22 mouse cellular contexts compared by ENCODE assay signal in the genomic region with DNA sequence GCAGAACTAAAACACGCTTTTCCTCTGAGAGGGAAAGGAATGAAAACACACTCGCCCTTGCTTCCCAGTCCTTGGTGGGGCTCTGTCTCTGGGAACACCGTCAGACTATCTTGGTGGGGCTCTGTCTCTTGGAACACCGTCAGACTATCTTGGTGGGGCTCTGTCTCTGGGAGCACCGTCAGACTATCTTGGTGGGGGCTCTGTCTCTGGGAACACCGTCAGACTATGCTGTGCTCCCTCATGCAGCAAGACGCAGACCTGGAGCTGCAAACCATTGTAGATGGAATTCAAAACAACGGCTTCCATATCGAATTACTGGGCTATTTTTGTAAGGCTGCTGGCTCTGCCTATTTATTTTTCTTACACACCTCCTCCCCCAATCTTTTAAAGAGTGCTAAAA. TPM values are rescaled to one million over a fixed set of nuclear protein-coding genes. Genes with fewer than 3 reads are reported as not detected.
DNase-seq lines count a peak whose midpoint lies in the region; ATAC-seq and TF ChIP-seq lines count a peak whose summit lies in the region.
"Had no signal": no experiment of that assay in that cellular context is flagged by ENCODE, and none has a peak within 500 bp of the region (broad histone marks: within the 10 kb centered on the region; RNA-seq: fewer than 3 reads in every experiment).

No protein-coding gene starts in this region.

- intact Hi-C loops in heart, adult 2 months (cut with DNase I), result loop anchor here (10.0 kb wide), 1 partner anchor 275 kb away; no protein-coding TSS in a partner anchor
- intact Hi-C loops in heart, postnatal 14 days (cut with DNase I), result loop anchor here (5.0 kb wide), 2 partner anchors 77 to 282 kb away; partner anchors contain the start of gene Slc9a4

- no peaks in the 10 kb centered on the region for H3K79me2 ChIP-seq in heart, adult 2 months (replicated peaks; ENCODE audit: control insufficient read depth, insufficient read depth, low read length)

- H3K4me2 ChIP-seq in hindbrain, embryonic 11.5 days (replicated peaks; ENCODE audit: low read depth, low read length), result no peak overlapping the region
- H3K4me2 ChIP-seq in lung, embryonic 14.5 days, result peak overlapping the region; percentile 29; the same call in 1 of the 2 replicates
- H3K4me2 ChIP-seq in stomach, postnatal 0 days (replicated peaks; ENCODE audit: low read depth), result peak overlapping the region; percentile 31
- no peak overlapping the region for H3K4me2 ChIP-seq in hindbrain, embryonic 16.5 days (ENCODE audit: low read length)
- H3K4me2 ChIP-seq: embryonic facial prominence, embryonic 15.5 days; hindbrain, embryonic 12.5 days; midbrain, embryonic 11.5 days had no signal

- 0 out of 2 replicates have a peak, but pooled peaks cover 1% of the 10 kb centered on the region for H3K4me1 ChIP-seq in heart, adult 2 months (ENCODE audit: control insufficient read depth, insufficient read depth, low read length)
- no peaks in the 10 kb centered on the region for H3K4me1 ChIP-seq in hindbrain, embryonic 11.5 days (replicated peaks; ENCODE audit: control insufficient read depth, insufficient read depth, low read length)
- H3K4me1 ChIP-seq in hindbrain, embryonic 10.5 days (replicated peaks), result no peaks in the 10 kb centered on the region
- no peaks in the 10 kb centered on the region for H3K4me1 ChIP-seq in lung, embryonic 14.5 days (ENCODE audit: insufficient read depth)
- H3K4me1 ChIP-seq in stomach, postnatal 0 days (replicated peaks; ENCODE audit: control insufficient read depth, insufficient read depth), result 0 out of 2 replicates have a peak, but pooled peaks cover 2% of the 10 kb centered on the region
- H3K4me1 ChIP-seq in hindbrain, embryonic 16.5 days (ENCODE audit: control insufficient read depth, insufficient read depth, low read depth, low read length), result no peaks in the 10 kb centered on the region
- H3K4me1 ChIP-seq: embryonic facial prominence, embryonic 15.5 days; hindbrain, embryonic 12.5 days had no signal

- H3K27ac ChIP-seq in heart, adult 2 months, result peak overlapping the region; percentile 48
- H3K27ac ChIP-seq in hindbrain, embryonic 11.5 days (ENCODE audit: low read depth, low read length), result no peak overlapping the region
- H3K27ac ChIP-seq in hindbrain, embryonic 10.5 days, result no peak overlapping the region
- no peak overlapping the region for H3K27ac ChIP-seq in lung, embryonic 14.5 days (ENCODE audit: low read depth)
- H3K27ac ChIP-seq in stomach, postnatal 0 days (replicated peaks), result peak overlapping the region; percentile 73
- H3K27ac ChIP-seq in hindbrain, embryonic 16.5 days (ENCODE audit: low read depth, low read length), result no peak overlapping the region
- H3K27ac ChIP-seq: embryonic facial prominence, embryonic 15.5 days; hindbrain, embryonic 12.5 days; liver, embryonic 14.5 days had no signal

- no peak for TF ChIP-seq EP300 in heart, adult 2 months (IDR thresholded peaks at IDR 0.05; ENCODE audit: insufficient read depth, low read depth, low read length)
- no peak for TF ChIP-seq EP300 in stomach, postnatal 0 days (optimal IDR thresholded peaks at IDR 0.05)

- no peak for ATAC-seq in hindbrain, embryonic 11.5 days (ENCODE audit: low FRiP score)
- ATAC-seq in lung, embryonic 14.5 days (ENCODE audit: insufficient read depth), result no peak
- ATAC-seq in stomach, postnatal 0 days (ENCODE audit: low FRiP score, low TSS enrichment), result no peak
- ATAC-seq in hindbrain, embryonic 16.5 days, result no peak
- ATAC-seq: forebrain, embryonic 16.5 days; inflammation-experienced regulatory T-cells, adult 6 months had no signal

- no peak overlapping the region for H3K4me3 ChIP-seq in heart, adult 2 months
- no peak overlapping the region for H3K4me3 ChIP-seq in hindbrain, embryonic 11.5 days (ENCODE audit: low read depth, low read length)
- no peak overlapping the region for H3K4me3 ChIP-seq in hindbrain, embryonic 10.5 days
- no peak overlapping the region for H3K4me3 ChIP-seq in lung, embryonic 14.5 days (ENCODE audit: low read depth, low read length)
- no peak overlapping the region for H3K4me3 ChIP-seq in stomach, postnatal 0 days (ENCODE audit: low read depth, low read length)
- H3K4me3 ChIP-seq in hindbrain, embryonic 16.5 days (ENCODE audit: low read length), result no peak overlapping the region
- H3K4me3 ChIP-seq: embryonic facial prominence, embryonic 15.5 days; hindbrain, embryonic 12.5 days had no signal

- TF ChIP-seq CTCF in heart, adult 2 months (IDR thresholded peaks at IDR 0.05), result no peak
- TF ChIP-seq CTCF in lung, embryonic 14.5 days (IDR thresholded peaks at IDR 0.05; ENCODE audit: low read depth), result no peak
- no peak for TF ChIP-seq CTCF in stomach, postnatal 0 days (IDR thresholded peaks at IDR 0.05; ENCODE audit: low read depth)

- 24% methylated on average over 9 of the region's 9 CpGs for WGBS in heart, adult 2 months
- WGBS in hindbrain, embryonic 11.5 days, result 68% methylated on average over 9 of the region's 9 CpGs
- WGBS in hindbrain, embryonic 10.5 days, result 60% methylated on average over 9 of the region's 9 CpGs
- 23% methylated on average over 9 of the region's 9 CpGs for WGBS in lung, embryonic 14.5 days
- WGBS in stomach, postnatal 0 days, result 26% methylated on average over 9 of the region's 9 CpGs
- WGBS in hindbrain, embryonic 16.5 days, result 73% methylated on average over 9 of the region's 9 CpGs

- H3K36me3 ChIP-seq in heart, adult 2 months (ENCODE audit: control insufficient read depth, insufficient read depth, low read length), result no peaks in the 10 kb centered on the region
- no peaks in the 10 kb centered on the region for H3K36me3 ChIP-seq in hindbrain, embryonic 11.5 days (ENCODE audit: control insufficient read depth, insufficient read depth, low read length)
- H3K36me3 ChIP-seq in hindbrain, embryonic 10.5 days, result no peaks in the 10 kb centered on the region
- H3K36me3 ChIP-seq in lung, embryonic 14.5 days (ENCODE audit: insufficient read depth), result no peaks in the 10 kb centered on the region
- no peaks in the 10 kb centered on the region for H3K36me3 ChIP-seq in stomach, postnatal 0 days (ENCODE audit: control insufficient read depth, insufficient read depth, low read length)
- H3K36me3 ChIP-seq in hindbrain, embryonic 16.5 days (ENCODE audit: control insufficient read depth, insufficient read depth, low read length), result no peaks in the 10 kb centered on the region
- H3K36me3 ChIP-seq: embryonic facial prominence, embryonic 15.5 days; hindbrain, embryonic 12.5 days had no signal

- TF ChIP-seq POLR2A in heart, adult 2 months (IDR thresholded peaks at IDR 0.05; ENCODE audit: insufficient read depth, low read depth, low read length), result no peak

- no peaks in the 10 kb centered on the region for H3K27me3 ChIP-seq in heart, adult 2 months (ENCODE audit: control insufficient read depth, insufficient read depth, low read length)
- no peaks in the 10 kb centered on the region for H3K27me3 ChIP-seq in hindbrain, embryonic 11.5 days (ENCODE audit: control insufficient read depth, insufficient read depth, low read length)
- no peaks in the 10 kb centered on the region for H3K27me3 ChIP-seq in hindbrain, embryonic 10.5 days (ENCODE audit: insufficient read depth, poor library complexity, severe bottlenecking)
- no peaks in the 10 kb centered on the region for H3K27me3 ChIP-seq in lung, embryonic 14.5 days (ENCODE audit: insufficient read depth, low read length)
- H3K27me3 ChIP-seq in stomach, postnatal 0 days (ENCODE audit: control insufficient read depth, insufficient read depth, low read length), result no peaks in the 10 kb centered on the region
- no peaks in the 10 kb centered on the region for H3K27me3 ChIP-seq in hindbrain, embryonic 16.5 days (replicated peaks; ENCODE audit: control insufficient read depth, insufficient read depth, low read length)
- H3K27me3 ChIP-seq: embryonic facial prominence, embryonic 15.5 days; hindbrain, embryonic 12.5 days had no signal

- no peaks in the 10 kb centered on the region for H3K9me3 ChIP-seq in hindbrain, embryonic 11.5 days (ENCODE audit: control insufficient read depth, low read length)
- H3K9me3 ChIP-seq in hindbrain, embryonic 10.5 days, result no peaks in the 10 kb centered on the region; the same call in 1 of the 2 replicates
- H3K9me3 ChIP-seq in lung, embryonic 14.5 days (ENCODE audit: low read depth, low read length), result no peaks in the 10 kb centered on the region
- no peaks in the 10 kb centered on the region for H3K9me3 ChIP-seq in stomach, postnatal 0 days (ENCODE audit: control insufficient read depth, low read length)
- no peaks in the 10 kb centered on the region for H3K9me3 ChIP-seq in hindbrain, embryonic 16.5 days (ENCODE audit: control insufficient read depth, low read length)
- H3K9me3 ChIP-seq: embryonic facial prominence, embryonic 15.5 days; hindbrain, embryonic 12.5 days had no signal

- no peak for DNase-seq in heart, adult 2 months
- no peak for DNase-seq in heart, postnatal 14 days
- peak; percentile 12 for DNase-seq in hindbrain, embryonic 11.5 days (ENCODE audit: low spot score)
- no peak for DNase-seq in hindbrain, embryonic 10.5 days (ENCODE audit: low spot score)
- DNase-seq in lung, embryonic 14.5 days, result no peak
- no peak for DNase-seq in lung, postnatal 14 days
- no peak for DNase-seq in stomach, postnatal 0 days (ENCODE audit: low spot score)
- DNase-seq: adrenal gland, postnatal 36 days; B cell, adult 2 months; cerebellum, adult 18-20 months; cerebellum, postnatal 25 days; gastrocnemius, postnatal 36 days; thymus, adult 18-20 months; thymus, postnatal 4 days had no signal

- H3K9ac ChIP-seq in heart, adult 2 months (ENCODE audit: low read depth, low read length), result no peak overlapping the region
- no peak overlapping the region for H3K9ac ChIP-seq in hindbrain, embryonic 11.5 days (ENCODE audit: low read depth, low read length)
- H3K9ac ChIP-seq in lung, embryonic 14.5 days, result no peak overlapping the region
- no peak overlapping the region for H3K9ac ChIP-seq in stomach, postnatal 0 days (ENCODE audit: low read length)
- H3K9ac ChIP-seq in hindbrain, embryonic 16.5 days (ENCODE audit: low read depth, low read length), result no peak overlapping the region
- H3K9ac ChIP-seq: embryonic facial prominence, embryonic 15.5 days; hindbrain, embryonic 12.5 days; liver, embryonic 14.5 days had no signal

RNA-seq across cellular contexts. Expression of gene Slc9a2, which starts 20.9 kb away (rescaled TPM):
- total RNA-seq in heart, adult 2 months (2021), result 1 to 10 TPM; 1.3 to 1.4 TPM
- polyA plus RNA-seq in heart, adult 2 months (2012; rRNA removed), result 3.2 and 4.2 TPM in 2 replicates
- total RNA-seq in heart, postnatal 14 days (2021), result under 1 TPM; 0.51 to 0.60 TPM
- 0.06 TPM in 1 of 2 replicates, not detected in the other for polyA plus RNA-seq in hindbrain, embryonic 11.5 days (2014; fragmentation: Nextera tagmentation; extraction: Ambion mirVana)
- polyA plus RNA-seq in hindbrain, embryonic 10.5 days (2016; fragmentation: Nextera tagmentation; extraction: Ambion mirVana), result 0.04 TPM in 1 of 2 replicates, not detected in the other
- polyA plus RNA-seq in lung, embryonic 14.5 days (2014; fragmentation: Nextera tagmentation; extraction: Ambion mirVana), result 0.07 TPM in 1 of 2 replicates, not detected in the other
- 13.9 and 14.2 TPM in 2 replicates for polyA plus RNA-seq in stomach, postnatal 0 days (2015; fragmentation: Nextera tagmentation; extraction: Ambion mirVana)
- polyA plus RNA-seq in hindbrain, embryonic 16.5 days (2015; fragmentation: Nextera tagmentation; extraction: Ambion mirVana), result 0.49 and 0.51 TPM in 2 replicates
- polyA plus RNA-seq: inflammation-experienced regulatory T-cells, adult 6 months; midbrain, embryonic 11.5 days; neural tube, embryonic 11.5 days had no signal

Comparison
In these comparisons a context has a peak if more than half of its experiments do, and no peak if none do; other contexts are left out.
1. H3K27ac ChIP-seq: peak in heart, adult 2 months (single experiment) and stomach, postnatal 0 days (single experiment); none in hindbrain, embryonic 11.5 days (single experiment), hindbrain, embryonic 10.5 days (single experiment), lung, embryonic 14.5 days (single experiment) and hindbrain, embryonic 16.5 days (single experiment).
2. H3K4me2 ChIP-seq: peak in lung, embryonic 14.5 days (single experiment) and stomach, postnatal 0 days (single experiment); none in hindbrain, embryonic 11.5 days (single experiment) and hindbrain, embryonic 16.5 days (single experiment).